Mouse (Mus musculus): Measurements from ENCODE around the gene Fbxo40. TPM values are rescaled to one million over a fixed set of nuclear protein-coding genes. Genes with fewer than 3 reads are reported as not detected.

Gene Fbxo40
- polyA plus RNA-seq, 2 experiments: 0.06 TPM; not detected in 1

GRCm38 (mm10) chr16:36949614-36950336 is 40.5 kb downstream of the Fbxo40 start:
- H3K36me3 ChIP-seq (replicated peaks; ENCODE audit: control insufficient read depth, insufficient read depth, low read depth): no peaks in the 10 kb centered on the region
- no peak for DNase-seq (ENCODE audit: low read depth in 3 of 3, low spot score in 3 of 3)
- H3K4me2 ChIP-seq (ENCODE audit: low read depth): no peak overlapping the region
- H3K9ac ChIP-seq (replicated peaks): no peak overlapping the region
- H3K4me1 ChIP-seq (replicated peaks; ENCODE audit: control insufficient read depth in 2 of 2, insufficient read depth in 2 of 2, low read length in 1 of 2): no peaks in the 10 kb centered on the region
- ATAC-seq (ENCODE audit: insufficient read depth): no peak
- no peak overlapping the region for H3K27ac ChIP-seq
- H3K9me3 ChIP-seq (ENCODE audit: control insufficient read depth, low read length): no peaks in the 10 kb centered on the region
- no peaks in the 10 kb centered on the region for H3K27me3 ChIP-seq (ENCODE audit: control insufficient read depth, insufficient read depth, low read length)
- WGBS (ENCODE audit: insufficient replicate concordance): 58% methylated on average over 8 of the region's 8 CpGs
- no peak overlapping the region for H3K4me3 ChIP-seq (ENCODE audit: insufficient read depth in 1 of 2, low read depth in 2 of 2, low read length in 2 of 2)
- no peak for TF ChIP-seq EP300 (IDR thresholded peaks at IDR 0.05; ENCODE audit: low read depth)

GRCm38 (mm10) chr16:36947646-36948197 is 42.5 kb downstream of the Fbxo40 start:
- 60% methylated on average over 4 of the region's 4 CpGs for WGBS (ENCODE audit: insufficient replicate concordance)
- no peaks in the 10 kb centered on the region for H3K9me3 ChIP-seq (ENCODE audit: control insufficient read depth, low read length)
- H3K9ac ChIP-seq (replicated peaks): no peak overlapping the region
- H3K4me1 ChIP-seq (replicated peaks; ENCODE audit: control insufficient read depth in 2 of 2, insufficient read depth in 2 of 2, low read length in 1 of 2): no peaks in the 10 kb centered on the region
- no peaks in the 10 kb centered on the region for H3K36me3 ChIP-seq (replicated peaks; ENCODE audit: control insufficient read depth, insufficient read depth, low read depth)
- DNase-seq (ENCODE audit: low read depth in 3 of 3, low spot score in 3 of 3) (no peak), ATAC-seq (ENCODE audit: insufficient read depth) (no peak)
- no peaks in the 10 kb centered on the region for H3K27me3 ChIP-seq (ENCODE audit: control insufficient read depth, insufficient read depth, low read length)
- no peak overlapping the region for H3K4me3 ChIP-seq (ENCODE audit: insufficient read depth in 1 of 2, low read depth in 2 of 2, low read length in 2 of 2)
- TF ChIP-seq CTCF (IDR thresholded peaks at IDR 0.05; ENCODE audit: low read depth): no peak
- TF ChIP-seq EP300 (IDR thresholded peaks at IDR 0.05; ENCODE audit: low read depth): no peak
- no peak overlapping the region for H3K27ac ChIP-seq
- H3K4me2 ChIP-seq (ENCODE audit: low read depth): no peak overlapping the region

- Histone ChIP-seq H3K4me3 (ENCODE audit: insufficient read depth in 1 of 2, low read depth in 2 of 2, low read length in 2 of 2) (no peak overlapping the region), H3K9ac (replicated peaks) (no peak overlapping the region), H3K4me1 (replicated peaks; ENCODE audit: control insufficient read depth in 2 of 2, insufficient read depth in 2 of 2, low read length in 1 of 2) (no peaks in the 10 kb centered on the region), H3K9me3 (ENCODE audit: control insufficient read depth, low read length) (no peaks in the 10 kb centered on the region), H3K27me3 (ENCODE audit: control insufficient read depth, insufficient read depth, low read length) (no peaks in the 10 kb centered on the region), H3K27ac (no peak overlapping the region), H3K36me3 (replicated peaks; ENCODE audit: control insufficient read depth, insufficient read depth, low read depth) (no peaks in the 10 kb centered on the region), H3K4me2 (ENCODE audit: low read depth) (no peak overlapping the region)
- WGBS (ENCODE audit: insufficient replicate concordance): 68% methylated on average over 8 of the region's 8 CpGs
- TF ChIP-seq CTCF (IDR thresholded peaks at IDR 0.05; ENCODE audit: low read depth) (no peak), EP300 (IDR thresholded peaks at IDR 0.05; ENCODE audit: low read depth) (no peak)
- ATAC-seq (ENCODE audit: insufficient read depth) (no peak), DNase-seq (ENCODE audit: low read depth in 3 of 3, low spot score in 3 of 3) (no peak)
These were observed 43.7 kb downstream of the Fbxo40 start for GRCm38 (mm10) chr16:36946459-36947159.

GRCm38 (mm10) chr16:36944895-36945424 is 45.3 kb downstream of the Fbxo40 start:
- H3K36me3 ChIP-seq (replicated peaks; ENCODE audit: control insufficient read depth, insufficient read depth, low read depth): no peaks in the 10 kb centered on the region
- no peak for DNase-seq (ENCODE audit: low read depth in 3 of 3, low spot score in 3 of 3)
- 76% methylated on average over 12 of the region's 12 CpGs for WGBS (ENCODE audit: insufficient replicate concordance)
- TF ChIP-seq EP300 (IDR thresholded peaks at IDR 0.05; ENCODE audit: low read depth) (no peak), CTCF (IDR thresholded peaks at IDR 0.05; ENCODE audit: low read depth) (no peak)
- no peak for ATAC-seq (ENCODE audit: insufficient read depth)
- no peak overlapping the region for H3K4me3 ChIP-seq (ENCODE audit: insufficient read depth in 1 of 2, low read depth in 2 of 2, low read length in 2 of 2)
- H3K9ac ChIP-seq (replicated peaks): no peak overlapping the region
- no peak overlapping the region for H3K4me2 ChIP-seq (ENCODE audit: low read depth)
- no peaks in the 10 kb centered on the region for H3K9me3 ChIP-seq (ENCODE audit: control insufficient read depth, low read length)
- no peak overlapping the region for H3K27ac ChIP-seq
- no peaks in the 10 kb centered on the region for H3K4me1 ChIP-seq (replicated peaks; ENCODE audit: control insufficient read depth in 2 of 2, insufficient read depth in 2 of 2, low read length in 1 of 2)
- no peaks in the 10 kb centered on the region for H3K27me3 ChIP-seq (ENCODE audit: control insufficient read depth, insufficient read depth, low read length)

- H3K9ac ChIP-seq (replicated peaks): no peak overlapping the region
- TF ChIP-seq CTCF (IDR thresholded peaks at IDR 0.05; ENCODE audit: low read depth) (no peak), EP300 (IDR thresholded peaks at IDR 0.05; ENCODE audit: low read depth) (no peak)
- no peak overlapping the region for H3K27ac ChIP-seq
- no peak for DNase-seq (ENCODE audit: low read depth in 3 of 3, low spot score in 3 of 3)
- no peaks in the 10 kb centered on the region for H3K36me3 ChIP-seq (replicated peaks; ENCODE audit: control insufficient read depth, insufficient read depth, low read depth)
- no peaks in the 10 kb centered on the region for H3K27me3 ChIP-seq (ENCODE audit: control insufficient read depth, insufficient read depth, low read length)
- ATAC-seq (ENCODE audit: insufficient read depth): no peak
- no peaks in the 10 kb centered on the region for H3K4me1 ChIP-seq (replicated peaks; ENCODE audit: control insufficient read depth in 2 of 2, insufficient read depth in 2 of 2, low read length in 1 of 2)
- H3K4me2 ChIP-seq (ENCODE audit: low read depth): no peak overlapping the region
- H3K9me3 ChIP-seq (ENCODE audit: control insufficient read depth, low read length): no peaks in the 10 kb centered on the region
- H3K4me3 ChIP-seq (ENCODE audit: insufficient read depth in 1 of 2, low read depth in 2 of 2, low read length in 2 of 2): no peak overlapping the region
- 62% methylated on average over 3 of the region's 3 CpGs for WGBS (ENCODE audit: insufficient replicate concordance)
These were observed 46.7 kb downstream of the Fbxo40 start for GRCm38 (mm10) chr16:36943591-36943990.

Measured in liver, embryonic 14.5 days (tissue).